Mouse (Mus musculus) adrenal gland, postnatal 14 days (tissue): ENCODE data around the gene Parp14. TPM values are rescaled to one million over a fixed set of nuclear protein-coding genes. Genes with fewer than 3 reads are reported as not detected.
"Not testable (repeated sequence)": the region's sequence is repeated elsewhere in the genome, so short reads cannot be mapped to it uniquely, and the experiment has no call there.

ENCODE experiments used
- DNase-seq: peaks from one replicate; pipeline ENCODE4 v3.0.0; 2021; ENCODE audit warnings: mixed read lengths
- long read RNA-seq, 2 experiments: library from polyadenylated mRNA; stranded (forward); transcript quantifications; one replicate each; pipeline ENCODE4 v2.0.0; 2021
- total RNA-seq: library from RNA; stranded (reverse); gene quantifications from 2 replicates; pipeline ENCODE4 v1.2.3, GENCODE M21; 2021

The Parp14 gene
- 10.0 and 15.4 TPM in 2 replicates for total RNA-seq
- long read RNA-seq, experiment 1: 0 reads
- long read RNA-seq, experiment 2, full-length matches to known transcripts: 3 of 4 reads
- long read RNA-seq, experiment 2, partial matches to known transcripts: 1 of 4 reads
- long read RNA-seq, experiment 2, other reads (novel, unspliced or antisense): 0 of 4 reads

GRCm38 (mm10) chr16:35871048-35871851 lies at the start of gene Parp14:
TSS of gene Parp14 (minus strand) at chr16:35871544.
- peak; percentile 71 for DNase-seq

DNA sequence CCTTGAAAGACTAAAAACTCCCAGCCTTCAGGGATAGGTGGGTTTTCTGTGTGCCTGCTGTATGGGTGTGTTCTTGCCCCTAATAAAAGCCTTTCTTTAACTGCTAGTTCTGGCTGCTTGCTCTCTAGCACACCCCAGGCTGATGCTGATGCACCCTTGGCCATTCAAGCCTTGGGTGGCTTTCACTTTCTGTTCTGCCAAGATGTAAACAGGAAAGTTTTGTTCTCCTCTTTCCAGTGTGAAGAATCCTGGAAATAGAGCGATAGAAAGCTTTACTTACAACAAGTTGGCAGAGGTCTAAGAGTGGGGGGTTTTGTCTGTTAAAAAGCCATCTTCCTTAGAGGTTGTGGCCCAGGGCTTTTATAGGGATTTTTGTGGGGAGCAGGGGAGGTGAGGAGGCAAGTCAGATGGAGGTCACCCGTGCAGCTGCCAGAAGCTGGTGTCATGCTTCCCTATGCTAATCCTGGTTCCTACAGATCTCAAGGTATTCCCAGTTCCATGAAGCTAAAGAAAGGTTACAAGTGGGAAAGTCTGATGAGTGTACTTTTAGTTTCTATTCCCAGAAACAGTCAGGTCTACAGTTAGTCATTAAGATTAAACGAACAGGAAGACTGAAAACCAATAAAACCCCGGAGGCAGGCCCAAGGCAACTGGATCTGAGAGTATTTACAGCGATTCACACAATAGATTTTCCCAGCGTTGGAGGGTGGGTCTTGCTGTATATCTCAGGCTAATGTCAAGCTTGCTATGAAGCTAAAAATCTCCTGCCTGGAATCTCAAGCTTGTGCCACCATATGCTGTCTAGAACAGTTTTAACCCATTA lies 47.6 kb upstream of the Parp14 start:
- DNase-seq: no peak

- DNase-seq: no peak
These were observed 43.0 kb upstream of the Parp14 start for GRCm38 (mm10) chr16:35914301-35914700.

- peak; percentile 22 for DNase-seq
These were observed 42.2 kb upstream of the Parp14 start for GRCm38 (mm10) chr16:35913526-35913925.

GRCm38 (mm10) chr16:35911449-35911848 lies 40.1 kb upstream of the Parp14 start:
- no peak for DNase-seq

DNA sequence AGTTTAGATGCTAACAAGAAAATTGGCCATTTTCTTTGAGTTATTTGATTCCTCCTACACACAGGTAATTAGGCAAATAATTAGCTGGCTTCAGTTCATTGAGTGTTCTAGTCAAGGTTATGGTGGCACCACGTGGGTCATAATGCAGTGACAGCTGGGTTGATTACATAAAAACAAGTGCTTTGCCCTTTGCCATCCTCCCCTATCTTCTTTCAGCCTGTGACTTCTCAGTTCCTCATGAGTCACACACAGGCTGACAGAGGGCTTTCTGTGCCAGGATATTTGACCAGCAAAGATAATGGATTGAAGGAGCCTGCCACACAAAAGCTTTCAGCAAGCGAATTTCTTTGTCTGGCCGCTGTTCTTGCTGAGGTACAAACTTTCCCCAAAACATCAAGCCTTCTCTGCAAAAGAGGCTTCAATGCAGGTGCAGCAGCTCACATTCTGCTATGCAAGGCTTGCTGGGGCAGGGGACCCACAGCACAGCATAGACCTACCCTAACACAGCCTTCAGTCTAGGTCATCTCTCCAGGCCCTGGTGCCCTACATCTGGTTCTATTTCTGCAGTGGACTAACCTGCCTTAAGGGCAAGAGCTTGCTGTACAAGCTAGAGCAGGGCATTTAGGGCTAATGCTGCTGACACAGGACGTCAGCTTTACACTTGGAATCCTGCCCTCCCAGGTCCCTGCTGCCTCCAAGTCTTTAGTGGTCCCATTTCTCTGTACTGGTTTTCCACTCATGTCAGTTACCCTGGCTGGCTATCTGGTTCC lies 36.3 kb upstream of the Parp14 start:
- peak; percentile 46 for DNase-seq

GRCm38 (mm10) chr16:35906887-35907286 lies 35.5 kb upstream of the Parp14 start:
- peak; percentile 35 for DNase-seq

DNA sequence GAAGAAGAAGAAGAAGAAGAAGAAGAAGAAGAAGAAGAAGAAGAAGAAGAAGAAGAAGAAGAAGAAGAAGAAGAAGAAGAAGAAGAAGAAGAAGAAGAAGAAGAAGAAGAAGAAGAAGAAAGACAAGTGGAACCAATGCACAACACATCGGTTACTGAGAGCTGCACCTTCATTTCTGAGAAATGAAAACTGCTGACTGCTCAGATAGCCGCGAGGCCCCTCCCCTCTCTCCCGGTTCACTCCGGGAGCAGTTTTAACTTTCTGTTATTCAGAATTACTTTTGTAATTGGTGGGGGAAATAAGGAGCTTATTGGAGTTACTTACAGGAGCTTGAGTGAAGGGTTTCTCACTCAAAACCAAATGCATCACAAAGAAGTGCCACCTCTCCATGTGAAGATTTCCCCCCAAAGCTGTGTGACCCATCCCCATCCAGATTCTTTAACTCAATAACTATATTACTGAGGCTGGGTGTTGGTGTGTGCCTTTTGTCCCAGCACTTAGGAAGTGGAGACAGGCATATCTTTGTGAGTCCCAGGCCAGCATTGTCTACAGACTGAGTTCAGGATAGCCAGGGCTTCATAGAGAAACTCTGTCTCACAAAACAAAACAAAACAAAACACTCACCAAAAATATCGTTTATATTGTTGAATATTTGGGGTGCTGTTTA lies 34.6 kb upstream of the Parp14 start:
- no peak for DNase-seq

- DNase-seq: no peak
These were observed 34.0 kb upstream of the Parp14 start for GRCm38 (mm10) chr16:35905355-35905754.

DNA sequence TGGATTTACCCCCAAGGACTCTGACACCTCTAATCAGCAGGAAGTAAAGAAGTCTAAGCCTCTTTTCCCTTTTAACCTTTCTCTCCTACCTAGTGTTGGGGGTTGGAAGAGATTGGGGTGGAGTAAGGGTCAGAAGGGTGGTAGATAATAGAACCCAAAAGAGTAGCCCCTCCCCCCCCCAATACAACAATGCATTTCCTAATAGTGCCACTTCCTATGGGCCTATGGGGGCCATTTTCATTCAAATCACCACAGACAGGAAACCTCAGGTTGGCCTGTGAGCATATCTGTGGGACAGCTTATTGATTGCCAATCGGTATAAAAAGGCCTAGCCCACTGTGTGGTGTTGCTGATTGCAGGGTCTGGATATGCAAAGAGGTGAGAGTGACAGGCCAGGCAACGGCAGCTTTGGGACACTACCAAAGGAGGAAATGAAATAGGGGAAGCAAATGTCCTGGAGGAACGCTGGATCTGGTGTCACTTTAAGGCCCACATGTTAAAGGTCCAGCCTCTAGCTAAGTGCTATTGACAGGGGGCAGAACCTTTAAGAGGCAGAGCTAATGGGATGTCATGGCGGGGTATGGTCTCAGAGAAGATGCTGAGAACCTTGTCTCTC lies 32.9 kb upstream of the Parp14 start:
- no peak for DNase-seq

DNA sequence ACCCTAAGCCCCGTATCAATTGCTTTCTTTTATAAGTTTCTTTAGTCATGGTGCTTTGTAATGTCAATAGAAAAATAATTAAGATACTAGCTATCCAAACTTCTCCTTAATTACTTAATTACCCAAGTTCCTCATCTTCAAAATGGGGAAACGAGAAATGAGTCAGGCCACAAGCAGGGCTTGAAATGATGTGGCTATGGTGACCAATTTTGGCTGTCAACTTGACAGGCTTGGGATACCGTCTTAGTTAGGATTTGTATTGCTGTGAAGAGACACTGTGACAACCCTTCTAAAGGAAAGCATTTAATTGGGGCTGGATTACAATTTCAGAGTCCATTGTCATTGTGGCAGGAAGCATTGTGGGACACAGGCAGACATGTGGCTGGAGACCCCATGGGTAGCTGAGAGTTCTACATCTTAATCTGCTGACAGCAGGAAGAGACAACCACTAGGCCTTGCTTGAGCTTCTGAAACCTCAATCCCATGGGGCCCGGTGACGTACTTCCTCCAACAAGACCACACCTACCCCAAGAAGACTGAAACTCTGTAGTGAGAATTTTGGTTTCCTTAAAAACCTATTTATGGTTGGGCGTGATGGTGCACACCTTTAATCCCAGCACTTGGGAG lies 31.8 kb upstream of the Parp14 start:
- no peak for DNase-seq

DNA sequence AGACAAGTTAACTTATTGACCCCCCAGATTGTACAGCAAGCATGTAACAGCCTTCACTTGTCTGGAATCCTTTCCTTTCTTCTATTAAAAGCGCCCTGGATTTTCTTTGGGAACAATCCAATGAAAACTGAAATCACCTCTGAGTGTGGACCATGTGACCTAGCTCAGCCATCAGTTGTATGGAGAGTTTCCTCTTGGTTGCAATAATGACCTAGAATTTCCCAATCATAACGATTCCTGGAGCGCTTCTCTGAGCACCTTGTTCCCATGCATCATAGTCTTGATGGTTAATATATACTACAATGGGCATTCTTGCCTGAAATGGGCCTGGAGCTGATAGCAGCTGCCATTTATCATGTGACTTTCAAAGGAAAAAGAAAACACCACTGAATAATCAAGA lies 29.2 kb upstream of the Parp14 start:
- no peak for DNase-seq

DNA sequence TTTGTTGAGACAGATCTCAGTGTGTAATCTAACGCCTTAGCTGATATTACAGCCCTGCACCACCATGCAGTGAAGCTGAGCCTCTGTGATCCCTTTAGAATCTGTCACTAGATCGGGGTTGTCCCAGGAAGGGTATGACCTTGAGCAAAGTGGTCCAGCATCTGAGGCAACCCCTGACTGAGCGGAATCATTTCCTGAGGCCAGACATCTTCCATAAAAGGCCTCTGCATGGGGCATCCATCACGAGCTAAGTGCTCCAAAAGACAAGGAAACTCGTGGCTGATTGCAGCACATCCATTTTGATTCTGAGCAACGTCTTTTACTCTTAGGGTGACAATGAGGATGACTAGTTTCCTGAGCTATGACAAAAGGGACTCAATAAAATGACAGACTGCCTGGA lies 23.7 kb upstream of the Parp14 start:
- DNase-seq: no peak

- not testable (repeated sequence) for DNase-seq
These were observed 20.3 kb upstream of the Parp14 start for GRCm38 (mm10) chr16:35891603-35892002.

GRCm38 (mm10) chr16:35890645-35891044 lies 19.3 kb upstream of the Parp14 start:
- DNase-seq: no peak

DNA sequence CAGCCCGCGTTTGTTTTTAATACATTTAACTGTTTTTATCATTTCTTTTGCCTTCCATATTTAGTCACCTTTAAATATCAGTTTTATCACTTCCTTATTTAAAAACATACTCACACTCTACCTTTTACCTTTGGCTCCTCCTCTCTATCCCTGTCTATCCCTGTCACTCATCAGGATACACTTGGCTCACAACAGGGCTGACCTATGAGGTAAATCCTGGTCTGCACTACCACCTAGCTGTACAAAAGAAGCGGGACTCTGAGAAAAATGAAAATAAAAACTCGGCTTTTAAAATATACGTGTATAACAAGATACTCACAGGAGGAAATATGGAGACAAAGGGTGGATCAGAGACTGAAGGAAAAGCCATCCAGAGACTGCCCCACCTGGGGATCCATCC lies 17.6 kb upstream of the Parp14 start:
- DNase-seq: no peak

- no peak for DNase-seq
These were observed 16.8 kb upstream of the Parp14 start for GRCm38 (mm10) chr16:35888174-35888573.

DNA sequence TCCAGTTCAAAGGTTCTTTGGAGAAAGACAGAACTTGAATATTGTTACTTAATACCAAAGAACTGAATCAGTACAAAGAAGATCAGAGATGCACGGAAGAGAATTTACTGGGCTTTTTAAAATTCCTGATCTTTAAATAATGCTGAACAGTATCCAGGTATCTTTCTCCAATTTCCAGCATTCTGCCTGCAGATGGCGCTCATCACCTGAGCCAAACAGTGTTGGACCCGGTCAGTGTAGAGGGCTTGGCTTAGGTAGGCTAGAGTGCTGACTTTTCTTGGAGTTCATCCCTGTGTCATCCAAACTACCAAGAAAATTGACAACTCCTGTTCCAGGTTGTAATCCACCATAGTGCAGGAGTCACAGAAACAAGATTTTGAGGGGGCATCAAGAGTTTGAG lies 3.1 kb upstream of the Parp14 start:
- peak; percentile 86 for DNase-seq

DNA sequence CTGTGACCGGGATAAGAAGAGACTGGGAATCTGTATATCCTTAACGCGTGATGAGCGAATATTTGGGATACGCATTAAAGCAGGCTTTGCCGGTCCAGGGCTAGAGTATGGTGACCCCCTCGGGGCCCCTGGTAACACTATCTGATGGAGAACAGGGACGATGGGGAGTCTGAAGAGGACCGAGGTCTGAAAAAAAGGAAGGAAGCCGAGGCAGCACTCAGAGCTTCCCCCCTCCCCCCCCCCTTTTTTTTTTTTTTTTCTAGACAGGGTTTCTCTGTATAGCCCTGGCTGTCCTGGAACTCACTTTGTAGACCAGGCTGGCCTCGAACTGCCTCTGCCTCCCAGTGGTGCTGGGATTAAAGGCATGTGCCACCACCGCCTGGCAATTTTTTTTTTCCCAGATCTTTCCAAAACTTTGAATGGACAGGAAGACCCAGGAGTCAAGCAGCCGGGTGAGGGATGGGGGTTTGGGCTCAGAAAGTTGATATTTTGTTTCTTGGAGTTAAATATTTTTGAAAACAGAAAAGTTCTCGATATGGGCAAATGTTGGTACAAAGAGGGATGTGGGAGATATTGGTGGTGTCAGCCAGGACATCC lies 1.2 kb upstream of the Parp14 start:
- DNase-seq: no peak

DNA sequence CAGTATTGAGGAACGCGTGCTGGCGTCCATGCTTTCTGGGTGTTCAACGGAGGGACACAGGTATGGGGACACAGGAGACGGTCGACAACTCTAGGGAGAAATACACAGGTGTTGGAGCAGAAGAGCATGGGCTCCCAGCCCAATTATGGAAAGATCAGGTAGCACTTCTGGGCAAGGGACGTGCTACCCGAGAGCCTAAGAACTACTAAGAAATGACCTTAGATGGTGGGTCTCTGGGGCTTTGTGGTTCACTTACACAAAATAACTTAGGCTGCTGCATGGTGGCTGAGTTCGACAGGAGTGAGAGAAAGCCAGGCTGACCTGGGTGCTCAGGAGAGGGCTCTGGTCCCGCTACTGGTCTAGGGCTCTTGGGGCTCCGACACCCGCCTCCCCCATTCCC lies 554 bp upstream of the Parp14 start:
- peak; percentile 9 for DNase-seq
